Mouse (Mus musculus) liver, postnatal 0 days (tissue): ENCODE data around the gene Coq6. TPM values are rescaled to one million over a fixed set of nuclear protein-coding genes. Genes with fewer than 3 reads are reported as not detected.
A peak's percentile ranks its signal among the peaks of the same experiment; 100 is the strongest.

ENCODE experiments used
- ATAC-seq: fragments of 200-750 bp; cut with Nextera tagmentation; 2 replicates; pipeline ENCODE4 v1.8.0; 2017; ENCODE audit warnings: mild to moderate bottlenecking, moderate library complexity
- DNase-seq: peaks from one replicate; pipeline ENCODE4 v3.0.0-alpha.2; 2016
- H3K27ac ChIP-seq: fragments of 300-500 bp; sonication (generic); 2 replicates; pipeline ENCODE4 v1.5.1; 2014; ENCODE audit warnings: antibody characterized with exemption, moderate library complexity, mild to moderate bottlenecking, low read depth
- H3K27me3 ChIP-seq: fragments of 300-500 bp; sonication (generic); 2 replicates; pipeline ENCODE4 v1.6.1; 2014; ENCODE audit warnings: low read length, control low read depth, mixed read lengths; ENCODE audit not compliant: insufficient read depth
- H3K36me3 ChIP-seq: fragments of 300-500 bp; sonication (generic); replicated peaks from 2 replicates; pipeline ENCODE4 v1.6.1; 2014; ENCODE audit warnings: mild to moderate bottlenecking, control low read depth, low read length, moderate library complexity, mixed read lengths; ENCODE audit not compliant: insufficient read depth
- H3K4me1 ChIP-seq: fragments of 300-500 bp; sonication (generic); 2 replicates; pipeline ENCODE4 v1.6.1; 2014; ENCODE audit warnings: antibody characterized with exemption, mild to moderate bottlenecking, control low read depth; ENCODE audit not compliant: insufficient read depth
- H3K4me2 ChIP-seq: fragments of 300-500 bp; sonication (generic); 2 replicates; pipeline ENCODE4 v1.6.1; 2014; ENCODE audit warnings: low read depth, mild to moderate bottlenecking, low read length, moderate library complexity, mixed read lengths
- H3K4me3 ChIP-seq: fragments of 300-500 bp; sonication (generic); 2 replicates; pipeline ENCODE4 v1.5.1; 2014; ENCODE audit warnings: low read depth, low read length
- H3K9ac ChIP-seq: fragments of 300-500 bp; sonication (generic); replicated peaks from 2 replicates; pipeline ENCODE4 v1.6.1; 2014; ENCODE audit warnings: mild to moderate bottlenecking, moderate library complexity
- H3K9me3 ChIP-seq: fragments of 300-500 bp; sonication (generic); 2 replicates; pipeline ENCODE4 v1.6.1; 2016; ENCODE audit warnings: mild to moderate bottlenecking, control low read depth, low read length, mixed read lengths
- CTCF ChIP-seq: sonication (generic); IDR thresholded peaks from 2 replicates; pipeline ENCODE4 v1.5.1; 2016; ENCODE audit warnings: antibody characterized with exemption, low read depth
- EP300 ChIP-seq: IDR thresholded peaks from 2 replicates; pipeline ENCODE4 v1.6.1; 2016; ENCODE audit warnings: antibody characterized with exemption, low read depth, mild to moderate bottlenecking
- WGBS: fragments of 180-500 bp; shearing (Covaris S2); extraction: QIAGEN DNeasy Blood & Tissue Kit; methylation state at CpG from one replicate; pipeline ENCODE4 v1.1.7; 2014; ENCODE audit not compliant: insufficient replicate concordance; 5-methylcytosine and 5-hydroxymethylcytosine counted together
- polyA plus RNA-seq: library from polyadenylated mRNA; unstranded; fragments of >200 nt; fragmentation: Nextera tagmentation; extraction: Ambion mirVana; gene quantifications from 2 replicates; pipeline ENCODE4 v1.2.1, GENCODE M21; 2015

Gene Coq6
- 17.6 and 18.7 TPM in 2 replicates for polyA plus RNA-seq

GRCm38 (mm10) chr12:84361555-84362489 is at the start of gene Coq6, which contains the start of gene Fam161b:
Coq6 (plus strand) TSS chr12:84361657.
Fam161b (minus strand) TSS chr12:84361833.
- Histone ChIP-seq H3K27ac (peak within 1 kb of the TSS; percentile 62), H3K4me2 (peak within 1 kb of the TSS; percentile 97), H3K9me3 (no peaks in the 10 kb centered on the region), H3K4me3 (peak within 1 kb of the TSS; percentile 77), H3K36me3 (peaks cover under 1% of the 10 kb centered on the region; the same call in 1 of the 2 replicates), H3K9ac (peak within 1 kb of the TSS; percentile 82), H3K27me3 (no peaks in the 10 kb centered on the region), H3K4me1 (peaks cover 24% of the 10 kb centered on the region)
- under 1% methylated on average over 51 of the region's 51 CpGs for WGBS
- DNase-seq = peak; percentile 94
- no peak for TF ChIP-seq CTCF
- TF ChIP-seq EP300 = peak; percentile 65
- peak; percentile 97 for ATAC-seq

GRCm38 (mm10) chr12:84316006-84316405 is 45.5 kb upstream of the Coq6 start:
- Histone ChIP-seq H3K36me3 (peaks cover 6% of the 10 kb centered on the region), H3K27me3 (no peaks in the 10 kb centered on the region), H3K9me3 (no peaks in the 10 kb centered on the region), H3K4me3 (peak overlapping the region; percentile 95), H3K9ac (peak overlapping the region; percentile 99), H3K4me1 (peaks cover 20% of the 10 kb centered on the region), H3K4me2 (peak overlapping the region; percentile 84), H3K27ac (peak overlapping the region; percentile 88)
- TF ChIP-seq CTCF (no peak), EP300 (peak; percentile 80)
- whole genome bisulfite sequencing = 28% methylated on average over 7 of the region's 7 CpGs
- ATAC-seq (no peak), DNase-seq (no peak)

DNA sequence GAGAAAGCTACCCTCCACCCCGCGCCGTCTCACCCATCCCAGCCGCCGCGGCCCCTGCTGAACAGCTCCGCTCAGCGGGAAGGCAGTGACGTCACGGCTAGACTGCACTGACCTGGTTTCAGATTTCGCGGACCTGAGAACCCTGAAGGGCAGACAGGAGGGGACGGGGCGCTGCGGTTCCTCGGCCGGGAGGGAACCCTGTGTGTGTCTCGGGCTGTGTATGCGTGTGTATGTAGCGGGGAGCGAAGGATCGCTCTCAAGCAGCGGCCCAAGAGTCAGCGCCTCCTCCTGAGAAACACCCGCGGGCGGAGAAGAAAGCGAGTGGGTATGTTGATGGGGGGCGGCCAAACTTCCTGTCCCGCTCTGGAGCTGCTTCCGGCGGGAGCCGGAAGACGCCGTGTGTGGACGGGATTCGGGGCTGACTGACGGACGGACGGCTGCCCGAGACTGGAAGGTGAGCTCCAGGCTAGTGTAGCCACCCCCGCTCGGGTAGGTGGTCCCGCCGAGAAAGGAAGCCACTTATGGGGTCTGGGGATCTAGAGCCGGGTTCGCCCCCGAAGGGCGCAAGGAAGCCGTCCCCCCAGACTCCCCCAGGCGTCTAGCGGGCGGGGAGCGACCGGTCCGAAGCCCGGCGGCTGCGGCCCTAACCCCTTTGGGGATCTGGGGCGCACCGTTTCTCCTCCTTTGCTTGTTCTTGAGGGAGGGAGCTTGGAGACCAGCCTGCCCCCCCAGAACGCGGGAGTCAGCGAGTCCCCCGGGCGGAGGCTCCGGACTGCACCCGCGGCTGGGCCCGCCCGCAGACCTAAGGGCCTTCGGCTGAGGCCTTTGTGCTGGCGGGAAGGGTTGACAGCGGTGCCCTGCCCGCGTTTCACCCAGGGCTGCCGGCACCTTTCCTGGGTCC is 44.5 kb upstream of the Coq6 start, which contains the start of gene Zfp410:
Gene Zfp410 (plus strand): TSS at position 132 of the 901 bp plus-strand sequence.
- Histone ChIP-seq H3K4me2 (peak within 1 kb of the TSS; percentile 84), H3K27ac (peak within 1 kb of the TSS; percentile 88), H3K4me3 (peak within 1 kb of the TSS; percentile 95), H3K36me3 (peaks cover 3% of the 10 kb centered on the region), H3K27me3 (no peaks in the 10 kb centered on the region), H3K9ac (peak within 1 kb of the TSS; percentile 99), H3K4me1 (peaks cover 24% of the 10 kb centered on the region), H3K9me3 (no peaks in the 10 kb centered on the region)
- ATAC-seq (peak; percentile 92), DNase-seq (peak; percentile 88)
- TF ChIP-seq CTCF = no peak
- TF ChIP-seq EP300 = no peak
- WGBS = 1% methylated on average over 73 of the region's 77 CpGs

DNA sequence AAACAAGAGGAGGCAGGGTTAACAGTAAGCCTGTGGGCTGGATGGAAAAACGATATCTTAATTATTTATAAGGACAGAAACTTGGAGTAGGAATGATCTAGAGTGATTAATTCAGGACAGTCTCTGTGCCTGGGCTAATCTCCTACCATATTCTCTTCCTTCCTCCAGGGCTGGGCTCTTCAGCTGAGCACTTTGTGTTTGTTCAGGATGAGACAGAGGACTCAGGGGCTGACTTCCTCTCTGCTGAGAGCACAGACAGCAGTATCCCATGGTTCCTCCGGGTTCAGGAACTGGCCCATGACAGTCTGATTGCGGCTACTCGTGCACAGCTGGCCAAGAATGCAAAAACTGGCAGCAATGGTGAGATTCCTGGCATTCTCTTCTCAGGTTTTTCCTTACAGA is 34.3 kb upstream of the Coq6 start:
- Histone ChIP-seq H3K4me3 (no peak overlapping the region), H3K4me2 (no peak overlapping the region), H3K4me1 (no peaks in the 10 kb centered on the region), H3K36me3 (peaks cover 67% of the 10 kb centered on the region), H3K9me3 (no peaks in the 10 kb centered on the region), H3K9ac (no peak overlapping the region), H3K27me3 (no peaks in the 10 kb centered on the region), H3K27ac (no peak overlapping the region; the same call in 1 of the 2 replicates)
- no peak for TF ChIP-seq CTCF
- TF ChIP-seq EP300 = no peak
- 71% methylated on average over 4 of the region's 4 CpGs for WGBS
- ATAC-seq = peak; percentile 43
- no peak for DNase-seq

DNA sequence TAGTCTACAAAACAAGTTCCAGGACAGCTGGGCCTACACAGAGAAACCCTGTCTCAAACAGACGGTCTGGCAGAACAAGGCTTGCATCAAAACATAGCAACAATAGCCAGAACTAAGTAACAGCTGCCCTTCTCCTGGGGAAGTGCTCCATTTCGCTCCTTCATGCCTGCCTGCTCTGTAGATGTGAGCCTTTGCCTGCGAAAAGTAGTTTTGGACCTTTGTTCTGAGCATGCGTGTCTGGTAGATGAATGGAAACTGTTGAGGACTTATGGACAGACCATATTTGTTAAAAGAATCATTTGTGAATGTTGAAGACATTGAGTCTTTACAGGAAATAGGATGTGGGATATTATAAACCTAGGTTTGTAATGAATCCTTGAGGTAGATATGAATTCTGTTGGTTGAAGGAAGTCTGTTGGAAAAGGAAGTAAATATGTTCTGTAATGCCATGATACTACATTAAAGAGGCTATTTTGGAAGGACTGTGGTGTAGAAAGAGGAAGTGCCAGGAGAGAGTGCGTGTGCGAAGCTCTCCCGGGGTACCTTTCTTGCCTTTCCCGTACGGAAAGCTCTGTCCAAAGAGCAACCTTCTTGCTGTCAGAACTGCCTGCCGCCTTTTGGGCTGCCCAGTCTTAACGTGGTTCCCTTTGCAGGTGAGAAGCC is 24.4 kb upstream of the Coq6 start:
- H3K36me3 ChIP-seq = peaks cover 71% of the 10 kb centered on the region
- no peak overlapping the region for H3K4me2 ChIP-seq
- no peaks in the 10 kb centered on the region for H3K9me3 ChIP-seq
- DNase-seq (no peak), ATAC-seq (no peak)
- no peak overlapping the region for H3K4me3 ChIP-seq
- H3K27ac ChIP-seq = no peak overlapping the region
- no peaks in the 10 kb centered on the region for H3K27me3 ChIP-seq
- TF ChIP-seq CTCF (no peak), EP300 (no peak)
- H3K4me1 ChIP-seq = no peaks in the 10 kb centered on the region
- no peak overlapping the region for H3K9ac ChIP-seq
- 52% methylated on average over 11 of the region's 11 CpGs for WGBS
